Mouse (Mus musculus) adrenal gland, postnatal 25 days (tissue): ENCODE measurements around the gene Tmem238l. TPM values are rescaled to one million over a fixed set of nuclear protein-coding genes. Genes with fewer than 3 reads are reported as not detected.

Experiments used
- DNase-seq: peaks from one replicate; pipeline ENCODE4 v3.0.0; 2021; ENCODE audit warnings: mixed read lengths
- long read RNA-seq: library from polyadenylated mRNA; stranded (forward); transcript quantifications from one replicate; pipeline ENCODE4 v2.0.0, GENCODE M21; 2021
- total RNA-seq: library from RNA; stranded (reverse); gene quantifications from 2 replicates; pipeline ENCODE4 v1.2.3, GENCODE M21; 2021

The Tmem238l gene
- not detected in 2 replicates for total RNA-seq
- long read RNA-seq = 0 reads

- no peak for DNase-seq
Measured at GRCm38 (mm10) chr11:66956303-66956702, at the start of gene Tmem238l. Tmem238l (plus strand) TSS chr11:66956638.

- DNase-seq = no peak
Measured at GRCm38 (mm10) chr11:66911811-66912210, 44.6 kb upstream of the Tmem238l start, which contains the start of gene Pirt. Pirt (plus strand) TSS chr11:66911981.

- no peak for DNase-seq
Measured at GRCm38 (mm10) chr11:66912531-66913458, 43.6 kb upstream of the Tmem238l start.

GRCm38 (mm10) chr11:66914249-66914648, 42.2 kb upstream of the Tmem238l start:
- peak; percentile 34 for DNase-seq

GRCm38 (mm10) chr11:66920012-66920411, 36.4 kb upstream of the Tmem238l start:
- no peak for DNase-seq

GRCm38 (mm10) chr11:66924095-66924823, 32.2 kb upstream of the Tmem238l start:
- no peak for DNase-seq

- no peak for DNase-seq
Measured at GRCm38 (mm10) chr11:66928311-66928710, 28.1 kb upstream of the Tmem238l start.

GRCm38 (mm10) chr11:66932827-66933599, 23.4 kb upstream of the Tmem238l start:
- no peak for DNase-seq

- DNase-seq = no peak
Measured at GRCm38 (mm10) chr11:66934428-66935173, 21.8 kb upstream of the Tmem238l start.

GRCm38 (mm10) chr11:66942011-66942410, 14.4 kb upstream of the Tmem238l start:
- no peak for DNase-seq

GRCm38 (mm10) chr11:66945224-66945767, 11.1 kb upstream of the Tmem238l start:
- DNase-seq = no peak

GRCm38 (mm10) chr11:66946521-66946920, 9.9 kb upstream of the Tmem238l start:
- DNase-seq = no peak

GRCm38 (mm10) chr11:66946922-66947321, 9.5 kb upstream of the Tmem238l start:
- DNase-seq = no peak

GRCm38 (mm10) chr11:66960797-66961196, 4.4 kb downstream of the Tmem238l start:
- DNase-seq = no peak

- DNase-seq = no peak
Measured at GRCm38 (mm10) chr11:66961447-66962176, 5.2 kb downstream of the Tmem238l start.

- DNase-seq = no peak
Measured at GRCm38 (mm10) chr11:66963462-66963861, 7.0 kb downstream of the Tmem238l start.

- no peak for DNase-seq
Measured at GRCm38 (mm10) chr11:66966500-66967116, 10.2 kb downstream of the Tmem238l start.

- DNase-seq = no peak
Measured at GRCm38 (mm10) chr11:66968575-66968974, 12.1 kb downstream of the Tmem238l start.

- DNase-seq = no peak
Measured at GRCm38 (mm10) chr11:66973507-66973906, 17.1 kb downstream of the Tmem238l start.
